25 mouse cellular contexts compared by ENCODE assay signal in the genomic region with DNA sequence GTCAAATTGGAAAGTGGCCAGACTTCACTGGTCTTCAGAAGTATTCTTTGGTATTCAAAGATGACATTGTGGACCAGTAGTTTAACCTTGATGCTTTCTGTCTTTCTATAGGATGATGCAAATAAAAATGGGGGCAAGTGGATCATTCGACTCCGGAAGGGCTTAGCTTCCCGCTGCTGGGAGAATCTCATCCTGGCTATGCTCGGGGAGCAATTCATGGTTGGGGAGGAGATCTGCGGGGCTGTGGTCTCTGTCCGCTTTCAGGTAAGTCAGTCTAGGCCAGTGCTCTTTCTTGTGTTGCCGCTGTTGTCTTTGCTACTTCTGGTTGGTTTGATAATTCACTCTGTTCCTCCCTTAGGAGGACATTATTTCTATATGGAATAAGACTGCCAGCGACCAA. TPM values are rescaled to one million over a fixed set of nuclear protein-coding genes. Genes with fewer than 3 reads are reported as not detected.
DNase-seq lines count a peak whose midpoint lies in the region; TF ChIP-seq lines count a peak whose summit lies in the region.
"Had no signal": no experiment of that assay in that cellular context is flagged by ENCODE, and none has a peak within 500 bp of the region (broad histone marks: within the 10 kb centered on the region; RNA-seq: fewer than 3 reads in every experiment).

No protein-coding gene starts in this region.

- intact Hi-C loops in left cerebral cortex, postnatal 25 days (cut with DNase I), result no loop called here

- H3K4me1 ChIP-seq in ES-Bruce4 (ENCODE audit: control insufficient read depth, insufficient read depth, low read length) (peaks cover 18% of the 10 kb centered on the region), ES-E14 (ENCODE audit: control insufficient read depth in 2 of 2, insufficient read depth in 2 of 2, low read length in 2 of 2, poor library complexity in 1 of 2) (peaks cover 34 to 35% of the 10 kb centered on the region in 2 experiments)
- H3K4me1 ChIP-seq: embryonic facial prominence, embryonic 13.5 days; embryonic facial prominence, embryonic 15.5 days; forebrain, embryonic 10.5 days; forebrain, embryonic 12.5 days had no signal

- in situ Hi-C loops in ES-E14 (cut with MboI; ENCODE audit: low sequenced_read_pairs in 2 of 2, unreplicated experiment in 2 of 2), result no loop called here

- H3K9ac ChIP-seq in ES-Bruce4 (ENCODE audit: low read depth, poor library complexity, severe bottlenecking) (peak overlapping the region; percentile 44), ES-E14 (ENCODE audit: insufficient read depth, low read depth, low read length, poor library complexity, severe bottlenecking) (peak overlapping the region; percentile 46)
- H3K9ac ChIP-seq: embryonic facial prominence, embryonic 13.5 days; embryonic facial prominence, embryonic 15.5 days; forebrain, embryonic 12.5 days had no signal

- no peak for TF ChIP-seq POLR2A in ES-Bruce4 (IDR thresholded peaks at IDR 0.05; ENCODE audit: insufficient read depth, low read length)

- no peak for TF ChIP-seq CTCF in ES-Bruce4 (IDR thresholded peaks at IDR 0.05; ENCODE audit: low read depth, low read length)

- TF ChIP-seq EP300 in ES-Bruce4 (IDR thresholded peaks at IDR 0.05; ENCODE audit: insufficient read depth, low read depth, low read length), result peak; percentile 68; the same call in 1 of the 2 replicates

- H3K27me3 ChIP-seq in ES-Bruce4 (ENCODE audit: control insufficient read depth, insufficient read depth, low read length, poor library complexity, severe bottlenecking), result no peaks in the 10 kb centered on the region
- H3K27me3 ChIP-seq: embryonic facial prominence, embryonic 13.5 days; embryonic facial prominence, embryonic 15.5 days; forebrain, embryonic 12.5 days had no signal

- H3K9me3 ChIP-seq in ES-Bruce4 (replicated peaks; ENCODE audit: control insufficient read depth, insufficient read depth, low read length, poor library complexity, severe bottlenecking), result peaks cover 4% of the 10 kb centered on the region
- H3K9me3 ChIP-seq in ES-E14 (ENCODE audit: control insufficient read depth, insufficient read depth, low read depth, low read length), result no peaks in the 10 kb centered on the region
- H3K9me3 ChIP-seq: embryonic facial prominence, embryonic 13.5 days; embryonic facial prominence, embryonic 15.5 days; forebrain, embryonic 10.5 days; forebrain, embryonic 12.5 days had no signal

- H3K27ac ChIP-seq in ES-Bruce4 (ENCODE audit: insufficient read depth, low read length) (peak overlapping the region; percentile 97), ES-E14 (ENCODE audit: insufficient read depth, low read depth, low read length, poor library complexity, severe bottlenecking) (peak overlapping the region; percentile 98)
- H3K27ac ChIP-seq: embryonic facial prominence, embryonic 13.5 days; embryonic facial prominence, embryonic 15.5 days; forebrain, embryonic 10.5 days; forebrain, embryonic 12.5 days had no signal

- H3K4me3 ChIP-seq in ES-Bruce4 (ENCODE audit: low read depth, low read length) (peak overlapping the region; percentile 40; the same call in 1 of the 2 replicates), ES-E14 (ENCODE audit: insufficient read depth in 1 of 2, low read depth in 1 of 2, low read length in 2 of 2, poor library complexity in 1 of 2, severe bottlenecking in 1 of 2) (peak overlapping the region; percentile 34 to 51)
- H3K4me3 ChIP-seq: embryonic facial prominence, embryonic 13.5 days; embryonic facial prominence, embryonic 15.5 days; erythroblast, embryonic 14.5 days; forebrain, embryonic 10.5 days; forebrain, embryonic 12.5 days had no signal

- DNase-seq in ES-E14 (ENCODE audit: low read depth, low spot score) (no peak), ZHBTc4 (ENCODE audit: low read depth, low spot score) (peak; percentile 50)
- DNase-seq in left cerebral cortex, postnatal 25 days (ENCODE audit: low spot score in 2 of 2), result no peak
- no peak for DNase-seq in layer of hippocampus, postnatal 25 days (ENCODE audit: extremely low spot score in 1 of 2, low spot score in 1 of 2)
- no peak for DNase-seq in cerebellum, postnatal 25 days
- DNase-seq: adrenal gland, adult 2 months; adrenal gland, postnatal 25 days; cerebellum, adult 11 months; cerebellum, adult 18-20 months; cerebellum, adult 8-10 months; cerebellum, adult 9-11 months; cerebellum, postnatal 36 days; embryo, embryonic 11 days had no signal

- H3K36me3 ChIP-seq in ES-Bruce4 (ENCODE audit: control insufficient read depth, insufficient read depth, low read length, poor library complexity, severe bottlenecking) (peaks cover 68% of the 10 kb centered on the region), ES-E14 (ENCODE audit: control insufficient read depth, insufficient read depth, low read length, poor library complexity, severe bottlenecking) (peaks cover 54% of the 10 kb centered on the region)

TF ChIP-seq in ES-E14, 5 proteins besides CTCF, POLR2A, EP300 and RAD21:
- TF ChIP-seq MAFK (IDR thresholded peaks at IDR 0.05; ENCODE audit: insufficient read depth, low read depth, low read length), result no peak
- TF ChIP-seq ZC3H11A (IDR thresholded peaks at IDR 0.05; ENCODE audit: borderline replicate concordance, low read depth, low read length), result no peak
- TF ChIP-seq ZNF384 (IDR thresholded peaks at IDR 0.05; ENCODE audit: low read depth, low read length), result no peak
- TF ChIP-seq HCFC1 (IDR thresholded peaks at IDR 0.05; ENCODE audit: borderline replicate concordance, insufficient read depth, low read length), result no peak
- TF ChIP-seq CHD2 (IDR thresholded peaks at IDR 0.05; ENCODE audit: low read depth, low read length), result no peak

RNA-seq across cellular contexts. Expression of gene Eif4e2, which starts 12.0 kb away (rescaled TPM):
- 191 and 201 TPM in 2 replicates for polyA plus RNA-seq in ES-Bruce4 (2011; ENCODE audit: insufficient read depth, insufficient read length, low read depth, missing spikeins)
- 165 and 221 TPM in 2 replicates for total RNA-seq in ES-E14 (2012; rRNA removed)
- total RNA-seq in left cerebral cortex, postnatal 25 days (2021), result 10 to 100 TPM; 68.0 to 69.0 TPM
- total RNA-seq in layer of hippocampus, postnatal 25 days (2021), result 10 to 100 TPM; 59.6 to 66.5 TPM

RNA-seq across cellular contexts. Expression of gene Chrng, which starts 21.3 kb away (rescaled TPM):
- polyA plus RNA-seq in ES-Bruce4 (2011; ENCODE audit: insufficient read depth, insufficient read length, low read depth, missing spikeins), result not detected in 2 replicates
- 0.13 and 0.16 TPM in 2 replicates for total RNA-seq in ES-E14 (2012; rRNA removed)
- total RNA-seq in left cerebral cortex, postnatal 25 days (2021), result not detected
- total RNA-seq in layer of hippocampus, postnatal 25 days (2021), result not detected
- total RNA-seq: adrenal gland, adult 2 months; adrenal gland, postnatal 25 days; common myeloid progenitor, adult 5-6 weeks; MEL had no signal
- polyA plus RNA-seq: adrenal gland, adult 2 months; erythroblast, embryonic 14.5 days; forebrain, embryonic 12.5 days; forebrain, embryonic 14.5 days; forebrain, embryonic 16.5 days; frontal cortex, adult 2 months had no signal

RNA-seq across cellular contexts. Expression of gene Chrnd, which starts 35.3 kb away (rescaled TPM):
- not detected in 2 replicates for polyA plus RNA-seq in ES-Bruce4 (2011; ENCODE audit: insufficient read depth, insufficient read length, low read depth, missing spikeins)
- total RNA-seq in ES-E14 (2012; rRNA removed), result 0.13 TPM in 1 of 2 replicates, not detected in the other
- not detected for total RNA-seq in left cerebral cortex, postnatal 25 days (2021)
- not detected for total RNA-seq in layer of hippocampus, postnatal 25 days (2021)
- total RNA-seq: adrenal gland, adult 2 months; adrenal gland, postnatal 25 days; common myeloid progenitor, adult 5-6 weeks; MEL had no signal
- polyA plus RNA-seq: adrenal gland, adult 2 months; erythroblast, embryonic 14.5 days; forebrain, embryonic 10.5 days; forebrain, embryonic 14.5 days; forebrain, embryonic 16.5 days; frontal cortex, adult 2 months had no signal

RNA-seq across cellular contexts. Expression of gene Efhd1, which starts 38.4 kb away (rescaled TPM):
- polyA plus RNA-seq in ES-Bruce4 (2011; ENCODE audit: insufficient read depth, insufficient read length, low read depth, missing spikeins), result 1.9 and 2.2 TPM in 2 replicates
- 1.3 and 1.8 TPM in 2 replicates for total RNA-seq in ES-E14 (2012; rRNA removed)
- 10 to 100 TPM; 11.6 to 12.1 TPM for total RNA-seq in left cerebral cortex, postnatal 25 days (2021)
- 10 to 100 TPM; 16.3 to 17.2 TPM for total RNA-seq in layer of hippocampus, postnatal 25 days (2021)
- total RNA-seq: common myeloid progenitor, adult 5-6 weeks; MEL had no signal
- polyA plus RNA-seq: erythroblast, embryonic 14.5 days had no signal

RNA-seq across cellular contexts. Expression of gene Prss56, which starts 42.6 kb away (rescaled TPM):
- polyA plus RNA-seq in ES-Bruce4 (2011; ENCODE audit: insufficient read depth, insufficient read length, low read depth, missing spikeins), result 0.27 TPM in 1 of 2 replicates, not detected in the other
- total RNA-seq in ES-E14 (2012; rRNA removed), result 0.36 and 0.37 TPM in 2 replicates
- total RNA-seq in left cerebral cortex, postnatal 25 days (2021), result 1 to 10 TPM; 2.1 to 2.4 TPM
- under 1 TPM; 0.34 to 0.42 TPM for total RNA-seq in layer of hippocampus, postnatal 25 days (2021)
- total RNA-seq: adrenal gland, adult 2 months; adrenal gland, postnatal 25 days; adrenal gland, postnatal 4 days; common myeloid progenitor, adult 5-6 weeks had no signal
- polyA plus RNA-seq: embryonic facial prominence, embryonic 13.5 days; erythroblast, embryonic 14.5 days; forebrain, embryonic 10.5 days; forebrain, embryonic 12.5 days had no signal
